Mouse (Mus musculus): ENCODE results near the gene Cela1. TPM values are rescaled to one million over a fixed set of nuclear protein-coding genes. Genes with fewer than 3 reads are reported as not detected.

The Cela1 gene
- total RNA-seq, 2 experiments from 2014 or later: 26.6 to 56.2 TPM

- no peak for ATAC-seq (replicated peaks; ENCODE audit: low FRiP score, poor library complexity, severe bottlenecking)
Observed at GRCm38 (mm10) chr15:100708433-100709078, 20.8 kb upstream of the Cela1 start.

GRCm38 (mm10) chr15:100706226-100706625 lies 18.5 kb upstream of the Cela1 start:
- ATAC-seq (replicated peaks; ENCODE audit: low FRiP score, poor library complexity, severe bottlenecking): 0 out of 2 replicates have a peak, but pooled peaks have one; percentile 12

- no peak for ATAC-seq (replicated peaks; ENCODE audit: low FRiP score, poor library complexity, severe bottlenecking)
Observed at GRCm38 (mm10) chr15:100705376-100705775, 17.7 kb upstream of the Cela1 start.

GRCm38 (mm10) chr15:100703913-100704312 lies 16.2 kb upstream of the Cela1 start:
- ATAC-seq (replicated peaks; ENCODE audit: low FRiP score, poor library complexity, severe bottlenecking): no peak

DNA sequence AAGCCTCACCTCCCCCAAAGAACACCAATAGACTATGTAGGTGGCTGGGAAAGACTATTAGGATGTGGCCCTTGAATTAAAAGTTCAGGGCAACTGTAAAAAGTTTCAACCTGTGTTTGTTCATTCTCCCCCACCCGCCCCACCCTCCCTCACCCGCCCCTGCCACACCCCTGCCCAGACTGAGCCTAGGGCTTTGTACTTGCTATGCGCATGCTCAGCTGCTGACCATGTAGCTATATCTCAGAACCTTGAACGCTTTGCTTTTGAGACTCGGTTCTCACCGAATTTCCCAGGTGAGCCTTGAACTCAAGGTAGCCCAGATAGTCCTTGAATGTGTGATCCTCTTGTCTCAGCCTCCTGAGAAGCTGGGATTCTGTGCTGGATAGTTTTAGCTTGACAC lies 14.1 kb upstream of the Cela1 start:
- ATAC-seq (replicated peaks; ENCODE audit: low FRiP score, poor library complexity, severe bottlenecking): no peak

GRCm38 (mm10) chr15:100701108-100701507 lies 13.4 kb upstream of the Cela1 start:
- ATAC-seq (replicated peaks; ENCODE audit: low FRiP score, poor library complexity, severe bottlenecking): no peak

- ATAC-seq (replicated peaks; ENCODE audit: low FRiP score, poor library complexity, severe bottlenecking): no peak
Observed at GRCm38 (mm10) chr15:100700424-100700823, 12.7 kb upstream of the Cela1 start.

GRCm38 (mm10) chr15:100699386-100699785 lies 11.7 kb upstream of the Cela1 start:
- no peak for ATAC-seq (replicated peaks; ENCODE audit: low FRiP score, poor library complexity, severe bottlenecking)

- ATAC-seq (replicated peaks; ENCODE audit: low FRiP score, poor library complexity, severe bottlenecking): no peak
Observed at GRCm38 (mm10) chr15:100698078-100698477, 10.4 kb upstream of the Cela1 start.

DNA sequence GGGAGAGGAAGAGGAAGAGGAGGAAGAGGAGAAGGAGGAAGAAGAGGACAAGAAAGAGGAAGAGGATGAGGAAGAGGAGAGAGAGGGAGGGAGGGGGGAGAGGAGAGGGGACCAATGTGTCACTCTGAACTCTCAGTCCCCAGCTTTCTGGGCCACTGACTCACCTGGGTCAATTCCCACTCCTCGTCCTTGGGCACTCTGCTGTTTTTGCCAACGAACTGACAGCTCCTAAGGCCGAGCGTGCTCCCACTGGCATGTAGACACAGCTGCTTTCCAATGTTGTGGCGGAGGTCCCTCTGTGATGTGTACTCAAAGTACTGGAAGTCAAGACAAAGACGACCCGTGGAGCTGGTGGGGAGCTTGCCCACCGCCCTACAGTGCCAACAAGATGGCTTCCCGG lies 6.7 kb upstream of the Cela1 start:
- ATAC-seq (replicated peaks; ENCODE audit: low FRiP score, poor library complexity, severe bottlenecking): no peak

- no peak for ATAC-seq (replicated peaks; ENCODE audit: low FRiP score, poor library complexity, severe bottlenecking)
Observed at GRCm38 (mm10) chr15:100691990-100692389, 4.3 kb upstream of the Cela1 start.

- peak; percentile 67 for ATAC-seq (replicated peaks; ENCODE audit: low FRiP score, poor library complexity, severe bottlenecking)
Observed at GRCm38 (mm10) chr15:100686989-100687388, 732 bp downstream of the Cela1 start.

GRCm38 (mm10) chr15:100686434-100686833 lies 1.3 kb downstream of the Cela1 start:
- 0 out of 2 replicates have a peak, but pooled peaks have one; percentile 17 for ATAC-seq (replicated peaks; ENCODE audit: low FRiP score, poor library complexity, severe bottlenecking)

- peak; percentile 74 for ATAC-seq (replicated peaks; ENCODE audit: low FRiP score, poor library complexity, severe bottlenecking)
Observed at GRCm38 (mm10) chr15:100685849-100686248, 1.9 kb downstream of the Cela1 start.

GRCm38 (mm10) chr15:100685255-100685654 lies 2.5 kb downstream of the Cela1 start:
- peak; percentile 77 for ATAC-seq (replicated peaks; ENCODE audit: low FRiP score, poor library complexity, severe bottlenecking)

GRCm38 (mm10) chr15:100684450-100684849 lies 3.3 kb downstream of the Cela1 start:
- no peak for ATAC-seq (replicated peaks; ENCODE audit: low FRiP score, poor library complexity, severe bottlenecking)

DNA sequence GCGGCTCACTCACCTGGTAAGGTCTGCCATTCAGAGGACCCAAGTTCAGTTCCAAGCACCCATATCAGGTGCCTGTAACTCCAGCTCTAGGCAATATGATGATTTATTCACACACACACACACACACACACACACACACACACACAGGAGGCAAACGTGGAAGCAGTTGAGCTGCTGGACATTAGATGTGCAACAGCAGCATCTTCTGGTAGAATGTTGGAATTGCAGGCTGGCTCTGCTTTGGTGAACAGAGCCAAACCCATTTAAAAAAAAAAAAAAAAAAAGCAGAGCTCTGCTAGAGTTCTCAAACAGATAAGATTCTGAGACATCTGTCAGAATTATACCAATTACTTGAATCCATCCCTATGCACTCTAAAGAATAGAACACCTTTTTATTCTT lies 4.7 kb downstream of the Cela1 start:
- peak; percentile 35 for ATAC-seq (replicated peaks; ENCODE audit: low FRiP score, poor library complexity, severe bottlenecking)

- no peak for ATAC-seq (replicated peaks; ENCODE audit: low FRiP score, poor library complexity, severe bottlenecking)
Observed at GRCm38 (mm10) chr15:100681770-100682169, 6.0 kb downstream of the Cela1 start.

DNA sequence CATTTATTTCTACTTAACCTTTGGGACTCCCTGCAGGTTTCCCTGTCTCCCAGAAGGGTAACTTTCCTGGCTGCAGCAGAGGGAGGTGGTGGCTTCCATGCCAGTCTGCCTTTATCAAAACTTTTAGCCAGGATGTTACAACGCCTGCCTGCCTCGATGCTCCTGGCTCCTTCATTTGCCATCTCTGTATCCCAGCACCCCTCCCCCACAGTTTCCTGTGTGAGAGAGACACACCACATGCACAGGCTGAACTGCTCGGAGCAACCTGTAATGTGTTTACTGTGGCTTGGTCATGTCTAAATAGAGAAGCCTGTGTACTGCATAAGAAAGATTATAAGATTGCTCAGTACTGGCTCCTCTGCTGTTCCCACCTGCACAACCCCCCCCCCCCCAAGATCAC lies 7.3 kb downstream of the Cela1 start:
- ATAC-seq (replicated peaks; ENCODE audit: low FRiP score, poor library complexity, severe bottlenecking): no peak

GRCm38 (mm10) chr15:100679005-100679404 lies 8.7 kb downstream of the Cela1 start:
- no peak for ATAC-seq (replicated peaks; ENCODE audit: low FRiP score, poor library complexity, severe bottlenecking)

- no peak for ATAC-seq (replicated peaks; ENCODE audit: low FRiP score, poor library complexity, severe bottlenecking)
Observed at GRCm38 (mm10) chr15:100678581-100678980, 9.1 kb downstream of the Cela1 start.

- no peak for ATAC-seq (replicated peaks; ENCODE audit: low FRiP score, poor library complexity, severe bottlenecking)
Observed at GRCm38 (mm10) chr15:100677675-100678074, 10.0 kb downstream of the Cela1 start.

Measured in erythroid progenitor cell, adult 5-6 weeks (primary cell).